Mouse (Mus musculus) sigmoid colon, adult 10 weeks (tissue): ENCODE results near the gene Ptpa. TPM values are rescaled to one million over a fixed set of nuclear protein-coding genes. Genes with fewer than 3 reads are reported as not detected.

Experiments used
- polyA plus RNA-seq: library from polyadenylated mRNA; stranded (reverse); fragments of 350-450 nt; fragmentation: Illumina TruSeq; extraction: RNeasy Lipid Tissue Mini Kit (QIAGEN cat#74804); gene quantifications from one replicate; pipeline ENCODE4 v1.2.3, GENCODE M21; 2014; ENCODE audit warnings: low read depth, low replicate concordance

Ptpa gene
- polyA plus RNA-seq = 3.3 TPM

DNA sequence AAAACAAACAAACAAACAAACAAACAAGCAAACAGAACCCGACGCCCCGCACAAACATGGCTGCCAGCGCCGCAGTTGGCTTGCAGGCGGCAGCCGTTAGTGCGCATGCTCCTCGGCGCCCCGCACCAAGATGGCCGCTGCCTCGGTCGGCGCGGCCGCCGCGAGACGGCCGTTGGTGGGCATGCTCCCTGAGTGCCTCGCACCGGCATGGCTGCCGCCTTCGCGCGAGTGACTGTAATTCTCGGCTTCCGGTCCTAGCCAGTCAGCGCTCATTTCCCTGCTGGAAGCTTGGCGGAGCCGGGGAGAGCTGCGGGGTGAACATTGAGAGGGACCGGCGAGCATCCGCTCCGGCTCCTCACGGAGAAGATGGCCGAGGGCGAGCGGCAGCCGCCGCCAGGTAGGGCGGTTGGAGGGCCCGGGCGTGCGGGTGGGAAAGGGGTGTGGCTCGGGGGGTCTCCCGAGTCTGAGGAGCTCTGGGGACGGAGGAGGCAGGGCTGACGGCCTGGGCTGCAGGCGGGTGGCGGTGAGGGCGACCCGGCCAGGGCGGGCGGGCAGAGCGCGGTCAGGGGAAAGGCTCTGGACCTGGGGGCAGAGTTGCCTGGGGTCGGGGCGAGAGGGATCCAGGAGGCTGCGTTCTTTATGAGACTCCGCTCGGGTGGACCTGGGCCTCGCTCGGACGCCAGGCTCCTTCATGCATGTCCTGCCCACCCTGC lies at the start of gene Ptpa:
Gene Ptpa (plus strand): TSS at position 104 of the 713 bp plus-strand sequence.

DNA sequence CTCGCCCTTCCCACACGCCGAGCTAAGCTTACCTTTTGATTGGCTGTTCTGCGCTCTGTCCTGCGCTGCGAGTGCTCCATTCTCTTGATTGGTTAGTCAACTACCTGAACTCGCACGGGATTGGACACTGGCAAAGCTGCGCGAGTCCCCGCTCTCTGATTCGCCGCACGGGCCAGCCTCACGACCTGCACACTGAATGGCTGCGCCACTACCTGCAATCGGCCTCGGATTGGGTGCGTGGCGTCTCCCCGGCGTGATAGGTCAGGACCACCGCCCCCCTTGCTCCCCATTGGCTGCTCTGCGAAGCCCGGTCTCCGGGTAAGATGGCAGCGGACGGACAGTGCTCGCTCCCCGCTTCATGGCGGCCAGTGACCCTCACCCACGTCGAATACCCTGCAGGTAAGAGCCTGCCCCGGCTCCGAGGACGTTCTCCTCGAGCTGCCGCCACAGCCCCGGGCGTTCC lies 23.7 kb upstream of the Ptpa start, which contains the start of gene Dolpp1:
Gene Dolpp1 (plus strand): TSS at position 141 of the 463 bp plus-strand sequence.

DNA sequence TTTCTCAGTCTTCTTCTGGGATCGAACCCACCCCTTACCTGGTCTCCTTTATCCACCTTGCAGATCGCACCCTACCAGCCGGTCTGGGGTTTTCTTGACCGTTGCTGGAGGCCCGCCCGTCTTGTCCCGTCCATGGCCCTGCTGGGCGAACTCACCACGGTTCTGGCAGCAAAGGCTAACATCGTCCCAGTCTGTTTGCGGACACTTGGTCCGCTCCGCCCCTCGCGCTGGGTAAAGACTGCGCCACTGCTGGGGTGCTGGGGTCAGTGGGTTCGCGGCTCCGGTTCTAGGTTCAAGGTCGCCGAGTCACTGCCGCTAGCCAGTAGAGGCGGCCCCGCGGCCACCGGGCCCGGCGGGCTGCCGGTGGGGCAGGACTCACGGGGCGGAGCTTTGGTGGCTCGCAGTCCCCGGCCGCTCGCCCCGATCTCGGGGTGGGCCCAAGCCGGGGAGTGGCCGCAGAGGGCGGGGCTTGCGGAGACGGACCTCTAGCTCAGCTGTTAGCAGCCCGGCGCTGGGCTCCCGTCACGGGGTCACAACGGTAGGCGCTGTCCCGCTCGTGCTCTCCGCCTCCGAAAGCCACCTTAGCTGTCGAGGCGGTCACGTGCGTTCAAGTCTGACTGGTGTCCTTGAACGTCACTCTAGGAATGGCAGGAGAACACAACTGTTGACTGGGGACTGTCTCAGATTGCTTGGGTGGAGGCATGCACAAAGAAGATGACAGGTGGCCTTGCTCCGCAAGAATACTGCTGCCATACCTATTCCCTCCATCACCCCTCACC lies 493 bp upstream of the Ptpa start, which contains the start of gene Crat:
Gene Crat (minus strand): TSS at position 657 of the 779 bp plus-strand sequence.

DNA sequence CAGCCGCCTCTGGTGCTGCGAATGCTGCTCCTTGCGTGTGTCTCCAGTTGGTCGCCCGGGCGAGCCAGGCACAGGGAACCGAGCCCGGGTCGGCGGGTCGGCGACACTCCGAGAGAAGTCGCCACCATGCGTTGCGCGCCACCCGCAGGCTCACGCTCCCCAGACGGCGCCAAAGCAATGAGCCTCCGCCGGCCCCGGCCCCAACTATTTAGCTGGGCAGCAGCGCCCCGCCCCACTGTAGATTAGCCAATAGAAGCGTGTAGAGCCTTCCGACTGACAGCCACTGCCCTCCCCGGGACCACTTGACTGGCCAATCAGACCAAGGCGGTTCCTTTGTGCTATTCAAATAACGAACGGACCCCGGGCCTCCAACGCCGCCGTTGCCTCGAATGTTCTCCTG lies 58.2 kb downstream of the Ptpa start, which contains the start of gene Ier5l:
Gene Ier5l (minus strand): TSS at position 181 of the 400 bp plus-strand sequence.

Other genes with a start within 250 kb of the Ptpa start
- gene Endog, start 244.5 kb upstream of the Ptpa start, polyA plus RNA-seq = not detected
- 0.54 TPM for gene Spout1, start 237.6 kb upstream of the Ptpa start, polyA plus RNA-seq
- 3.4 TPM for gene Kyat1, start 210.2 kb upstream of the Ptpa start, polyA plus RNA-seq
- 2.9 TPM for gene Lrrc8a, start 178.3 kb upstream of the Ptpa start, polyA plus RNA-seq
- gene Gm28035, start 175.5 kb upstream of the Ptpa start, polyA plus RNA-seq = 0.09 TPM
- 2.7 TPM for gene Phyhd1, start 149.8 kb upstream of the Ptpa start, polyA plus RNA-seq
- gene Gm28038, start 135.0 kb upstream of the Ptpa start, polyA plus RNA-seq = 4.4 TPM
- 6.0 TPM for gene Dolk, start 129.7 kb upstream of the Ptpa start, polyA plus RNA-seq
- gene Nup188, start 129.6 kb upstream of the Ptpa start, polyA plus RNA-seq = 9.2 TPM
- gene Sh3glb2, start 56.7 kb upstream of the Ptpa start, polyA plus RNA-seq = 1.7 TPM
- 1.1 TPM for gene Miga2, start 51.8 kb upstream of the Ptpa start, polyA plus RNA-seq
- 3.6 TPM for gene Dolpp1, start 23.8 kb upstream of the Ptpa start, polyA plus RNA-seq
- gene Crat, start 226 bp upstream of the Ptpa start, polyA plus RNA-seq = 4.5 TPM
- gene Ier5l, start 58.2 kb downstream of the Ptpa start, polyA plus RNA-seq = not detected
- gene Cstad, start 179.0 kb downstream of the Ptpa start, polyA plus RNA-seq = not detected